Mouse (Mus musculus) kidney, adult 2 months (tissue): ENCODE measurements around the gene Gm10720.
"Not testable (repeated sequence)": the region's sequence is repeated elsewhere in the genome, so short reads cannot be mapped to it uniquely, and the experiment has no call there.

Experiments used
- CTCF ChIP-seq: fragments of 200-500 bp; conservative IDR thresholded peaks from 2 replicates; pipeline ENCODE4 v1.5.1; 2011; ENCODE audit warnings: low read depth, mild to moderate bottlenecking, control low read depth, low read length, moderate library complexity, mixed read lengths; ENCODE audit not compliant: insufficient read depth, insufficient read length
- POLR2A ChIP-seq: fragments of 200-500 bp; IDR thresholded peaks from one replicate; pipeline ENCODE4 v1.6.1; 2011; ENCODE audit warnings: low read depth, low read length, control low read depth

DNA sequence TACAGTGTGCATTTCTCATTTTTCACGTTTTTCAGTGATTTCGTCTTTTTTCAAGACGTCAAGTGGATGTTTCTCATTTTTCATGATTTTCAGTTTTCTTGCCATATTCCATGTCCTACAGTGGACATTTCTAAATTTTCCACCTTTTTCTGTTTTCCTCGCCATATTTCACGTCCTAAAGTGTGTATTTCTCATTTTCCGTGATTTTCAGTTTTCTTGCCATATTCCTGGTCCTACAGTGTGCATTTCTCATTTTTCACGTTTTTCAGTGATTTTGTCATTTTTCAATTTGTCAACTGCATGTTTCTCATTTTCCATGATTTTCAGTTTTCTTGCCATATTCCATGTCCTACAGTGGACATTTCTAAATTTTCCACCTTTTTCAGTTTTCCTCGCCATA, 18.8 kb downstream of the Gm10720 start, which contains the start of gene Gm17535:
- not testable (repeated sequence) for TF ChIP-seq POLR2A, CTCF
